Mouse (Mus musculus): ENCODE results near the gene Shkbp1. TPM values are rescaled to one million over a fixed set of nuclear protein-coding genes. Genes with fewer than 3 reads are reported as not detected.
A peak's percentile ranks its signal among the peaks of the same experiment; 100 is the strongest.

Gene Shkbp1
- polyA plus RNA-seq, 1 experiment, result 214 TPM

DNA sequence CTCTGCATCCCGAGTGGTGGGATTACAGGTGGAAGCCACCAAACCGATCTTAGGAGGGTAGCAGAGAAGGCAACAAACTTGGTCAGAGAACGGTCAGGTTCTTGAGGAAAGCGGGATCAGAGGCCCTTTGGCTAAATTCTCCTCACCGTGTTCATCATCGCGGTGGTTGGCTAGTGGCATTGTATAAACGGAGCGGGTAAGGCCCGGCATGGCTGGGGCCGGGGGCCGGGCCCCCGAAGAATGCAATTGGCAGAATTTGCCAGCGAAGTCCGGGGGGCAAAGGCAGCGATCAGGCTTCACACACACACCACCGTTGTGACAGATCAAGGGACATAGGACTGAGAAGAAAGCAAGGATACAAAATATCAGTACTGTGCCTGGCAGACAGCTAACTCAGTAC lies 25.8 kb downstream of the Shkbp1 start:
- Histone ChIP-seq H3K27me3 (replicated peaks) (peaks cover 93% of the 10 kb centered on the region), H3K4me3 (replicated peaks) (peak overlapping the region; percentile 91), H3K36me3 (replicated peaks; ENCODE audit: low read length) (no peaks in the 10 kb centered on the region), H3K4me1 (peaks cover 79% of the 10 kb centered on the region), H3K9me3 (peaks cover 9% of the 10 kb centered on the region; the same call in 1 of the 2 replicates)
- TF ChIP-seq FLI1 (IDR thresholded peaks at IDR 0.05; ENCODE audit: low read length), result no peak
- no peak for TF ChIP-seq GATA1 (IDR thresholded peaks at IDR 0.05; ENCODE audit: borderline replicate concordance, low read length)

DNA sequence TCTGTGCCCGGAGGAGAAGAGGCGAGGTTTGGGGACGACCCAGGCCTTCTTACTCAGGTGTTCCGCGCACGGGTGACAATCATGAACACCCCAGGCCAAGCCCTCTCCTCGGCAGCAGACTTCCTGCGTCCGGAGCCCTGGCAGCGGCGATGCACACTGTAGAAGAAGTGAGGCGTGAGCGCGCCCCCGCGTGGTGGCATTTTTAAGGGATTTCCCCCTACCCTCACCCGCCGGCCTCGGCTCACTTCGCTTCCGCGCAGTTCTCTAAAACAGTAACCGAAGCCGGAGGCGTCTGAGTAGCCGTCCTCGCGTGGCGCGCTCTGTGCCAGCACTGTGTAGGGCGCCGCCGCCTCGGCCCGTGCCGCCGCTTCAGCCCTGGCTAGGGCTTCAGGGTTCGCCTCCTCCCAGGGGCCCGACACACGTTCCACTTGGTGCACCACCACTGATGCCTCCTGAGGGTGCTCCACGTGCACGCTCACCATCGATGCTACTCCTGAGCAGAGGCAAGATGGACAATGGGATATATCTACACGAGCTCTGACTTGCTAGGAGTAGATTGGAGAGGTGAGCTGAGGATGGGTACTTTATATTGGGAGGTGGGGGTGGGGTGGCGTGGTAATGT lies 26.4 kb downstream of the Shkbp1 start:
- Histone ChIP-seq H3K4me1 (peaks cover 74% of the 10 kb centered on the region), H3K4me3 (replicated peaks) (peak overlapping the region; percentile 91), H3K27me3 (replicated peaks) (peaks cover 93% of the 10 kb centered on the region), H3K9me3 (peaks cover 9% of the 10 kb centered on the region; the same call in 1 of the 2 replicates), H3K36me3 (replicated peaks; ENCODE audit: low read length) (no peaks in the 10 kb centered on the region)
- no peak for TF ChIP-seq GATA1 (IDR thresholded peaks at IDR 0.05; ENCODE audit: borderline replicate concordance, low read length)
- TF ChIP-seq FLI1 (IDR thresholded peaks at IDR 0.05; ENCODE audit: low read length), result no peak

DNA sequence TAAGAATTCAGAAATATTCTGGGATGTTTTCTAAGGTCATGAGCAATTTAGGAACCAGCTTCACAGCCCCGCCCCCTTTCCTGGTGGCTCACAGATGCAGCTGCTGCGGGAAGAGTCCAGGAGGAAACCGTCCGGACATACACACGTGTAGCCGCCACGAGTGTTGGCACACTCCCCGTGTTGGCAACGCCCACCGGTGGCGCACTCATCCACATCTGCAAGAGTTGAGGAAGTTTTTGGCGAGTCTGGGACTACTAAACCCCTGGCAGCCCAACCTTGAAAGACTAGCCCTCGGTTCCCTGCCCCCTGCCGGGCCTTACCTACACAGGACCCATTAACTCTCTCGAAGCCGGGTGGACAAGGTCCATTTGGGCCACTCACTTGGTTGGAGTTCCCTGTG lies 27.2 kb downstream of the Shkbp1 start:
- H3K4me1 ChIP-seq, result peaks cover 66% of the 10 kb centered on the region
- no peak overlapping the region for H3K4me3 ChIP-seq (replicated peaks)
- TF ChIP-seq FLI1 (IDR thresholded peaks at IDR 0.05; ENCODE audit: low read length) (no peak), GATA1 (IDR thresholded peaks at IDR 0.05; ENCODE audit: borderline replicate concordance, low read length) (no peak)
- H3K36me3 ChIP-seq (replicated peaks; ENCODE audit: low read length), result no peaks in the 10 kb centered on the region
- H3K9me3 ChIP-seq, result peaks cover 9% of the 10 kb centered on the region; the same call in 1 of the 2 replicates
- H3K27me3 ChIP-seq (replicated peaks), result peaks cover 93% of the 10 kb centered on the region

GRCm38 (mm10) chr7:27328161-27328560 lies 27.7 kb downstream of the Shkbp1 start:
- H3K27me3 ChIP-seq (replicated peaks), result peaks cover 93% of the 10 kb centered on the region
- TF ChIP-seq FLI1 (IDR thresholded peaks at IDR 0.05; ENCODE audit: low read length), result no peak
- TF ChIP-seq GATA1 (IDR thresholded peaks at IDR 0.05; ENCODE audit: borderline replicate concordance, low read length), result no peak
- H3K36me3 ChIP-seq (replicated peaks; ENCODE audit: low read length), result no peaks in the 10 kb centered on the region
- H3K4me1 ChIP-seq, result peaks cover 61% of the 10 kb centered on the region
- H3K9me3 ChIP-seq, result peaks cover 9% of the 10 kb centered on the region; the same call in 1 of the 2 replicates
- H3K4me3 ChIP-seq (replicated peaks), result no peak overlapping the region

DNA sequence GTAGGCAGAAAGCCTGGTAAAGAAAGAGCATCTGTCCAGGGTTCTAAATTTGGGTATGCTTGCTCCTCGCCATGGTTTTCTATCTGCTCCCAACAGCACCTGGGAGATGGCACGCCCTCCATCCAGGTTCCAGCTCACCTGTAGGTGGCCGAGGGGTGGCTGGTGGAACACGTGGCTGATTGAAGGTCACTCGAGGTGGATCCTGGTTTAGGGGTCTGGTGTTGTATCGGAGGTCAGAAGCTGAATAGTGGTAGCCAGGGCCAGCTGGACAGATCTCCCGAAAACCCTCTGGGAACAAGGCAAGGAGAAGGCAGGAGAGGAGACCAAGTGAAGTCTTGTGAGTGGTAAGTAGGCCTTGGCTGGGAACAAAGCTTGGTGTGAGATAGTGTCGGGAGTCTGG lies 28.3 kb downstream of the Shkbp1 start:
- no peaks in the 10 kb centered on the region for H3K36me3 ChIP-seq (replicated peaks; ENCODE audit: low read length)
- peaks cover 9% of the 10 kb centered on the region; the same call in 1 of the 2 replicates for H3K9me3 ChIP-seq
- no peak overlapping the region for H3K4me3 ChIP-seq (replicated peaks)
- TF ChIP-seq FLI1 (IDR thresholded peaks at IDR 0.05; ENCODE audit: low read length) (no peak), GATA1 (IDR thresholded peaks at IDR 0.05; ENCODE audit: borderline replicate concordance, low read length) (no peak)
- peaks cover 57% of the 10 kb centered on the region for H3K4me1 ChIP-seq
- H3K27me3 ChIP-seq (replicated peaks), result peaks cover 93% of the 10 kb centered on the region

- H3K4me1 ChIP-seq, result peaks cover 54% of the 10 kb centered on the region
- peak overlapping the region; percentile 83 for H3K4me3 ChIP-seq (replicated peaks)
- peaks cover 90% of the 10 kb centered on the region for H3K27me3 ChIP-seq (replicated peaks)
- peaks cover 9% of the 10 kb centered on the region; the same call in 1 of the 2 replicates for H3K9me3 ChIP-seq
- no peaks in the 10 kb centered on the region for H3K36me3 ChIP-seq (replicated peaks; ENCODE audit: low read length)
- no peak for TF ChIP-seq FLI1 (IDR thresholded peaks at IDR 0.05; ENCODE audit: low read length)
- TF ChIP-seq GATA1 (IDR thresholded peaks at IDR 0.05; ENCODE audit: borderline replicate concordance, low read length), result no peak
Observed at GRCm38 (mm10) chr7:27326101-27326880, 29.5 kb downstream of the Shkbp1 start.

- TF ChIP-seq GATA1 (IDR thresholded peaks at IDR 0.05; ENCODE audit: borderline replicate concordance, low read length), result no peak
- TF ChIP-seq FLI1 (IDR thresholded peaks at IDR 0.05; ENCODE audit: low read length), result no peak
- Histone ChIP-seq H3K9me3 (peaks cover 9% of the 10 kb centered on the region; the same call in 1 of the 2 replicates), H3K4me3 (replicated peaks) (peak overlapping the region; percentile 83), H3K27me3 (replicated peaks) (peaks cover 90% of the 10 kb centered on the region), H3K4me1 (peaks cover 48% of the 10 kb centered on the region), H3K36me3 (replicated peaks; ENCODE audit: low read length) (no peaks in the 10 kb centered on the region)
Observed at GRCm38 (mm10) chr7:27325697-27326096, 30.1 kb downstream of the Shkbp1 start.

- Histone ChIP-seq H3K27me3 (replicated peaks) (peaks cover 88% of the 10 kb centered on the region), H3K36me3 (replicated peaks; ENCODE audit: low read length) (no peaks in the 10 kb centered on the region), H3K4me3 (replicated peaks) (no peak overlapping the region), H3K4me1 (peaks cover 40% of the 10 kb centered on the region), H3K9me3 (peaks cover 9% of the 10 kb centered on the region; the same call in 1 of the 2 replicates)
- TF ChIP-seq GATA1 (IDR thresholded peaks at IDR 0.05; ENCODE audit: borderline replicate concordance, low read length), result no peak
- no peak for TF ChIP-seq FLI1 (IDR thresholded peaks at IDR 0.05; ENCODE audit: low read length)
Observed at GRCm38 (mm10) chr7:27324928-27325327, 30.9 kb downstream of the Shkbp1 start.

GRCm38 (mm10) chr7:27324161-27324560 lies 31.7 kb downstream of the Shkbp1 start:
- Histone ChIP-seq H3K27me3 (replicated peaks) (peaks cover 87% of the 10 kb centered on the region), H3K36me3 (replicated peaks; ENCODE audit: low read length) (no peaks in the 10 kb centered on the region), H3K4me3 (replicated peaks) (no peak overlapping the region), H3K4me1 (peaks cover 33% of the 10 kb centered on the region), H3K9me3 (peaks cover 9% of the 10 kb centered on the region; the same call in 1 of the 2 replicates)
- no peak for TF ChIP-seq FLI1 (IDR thresholded peaks at IDR 0.05; ENCODE audit: low read length)
- TF ChIP-seq GATA1 (IDR thresholded peaks at IDR 0.05; ENCODE audit: borderline replicate concordance, low read length), result no peak

GRCm38 (mm10) chr7:27323001-27323400 lies 32.8 kb downstream of the Shkbp1 start:
- no peak overlapping the region for H3K4me3 ChIP-seq (replicated peaks)
- H3K27me3 ChIP-seq (replicated peaks), result peaks cover 79% of the 10 kb centered on the region
- H3K4me1 ChIP-seq, result peaks cover 26% of the 10 kb centered on the region
- TF ChIP-seq FLI1 (IDR thresholded peaks at IDR 0.05; ENCODE audit: low read length) (no peak), GATA1 (IDR thresholded peaks at IDR 0.05; ENCODE audit: borderline replicate concordance, low read length) (no peak)
- no peaks in the 10 kb centered on the region for H3K36me3 ChIP-seq (replicated peaks; ENCODE audit: low read length)
- H3K9me3 ChIP-seq, result peaks cover 9% of the 10 kb centered on the region; the same call in 1 of the 2 replicates
